Mouse (Mus musculus) gastrocnemius, postnatal 10 days (tissue): ENCODE data around the gene Olfr450. TPM values are rescaled to one million over a fixed set of nuclear protein-coding genes. Genes with fewer than 3 reads are reported as not detected.

Experiments
- DNase-seq: peaks from one replicate; pipeline ENCODE4 v3.0.0; 2021; ENCODE audit warnings: mixed read lengths
- long read RNA-seq, 2 experiments: library from polyadenylated mRNA; stranded (forward); transcript quantifications; one replicate each; pipeline ENCODE4 v2.0.0; 2021
- total RNA-seq, 2 experiments: library from RNA; stranded (reverse); gene quantifications; 2 replicates each; pipeline ENCODE4 v1.2.3; 2021

The Olfr450 gene
- total RNA-seq = not detected
- long read RNA-seq, experiment 1 = 0 reads
- long read RNA-seq, experiment 2 = 0 reads

DNA sequence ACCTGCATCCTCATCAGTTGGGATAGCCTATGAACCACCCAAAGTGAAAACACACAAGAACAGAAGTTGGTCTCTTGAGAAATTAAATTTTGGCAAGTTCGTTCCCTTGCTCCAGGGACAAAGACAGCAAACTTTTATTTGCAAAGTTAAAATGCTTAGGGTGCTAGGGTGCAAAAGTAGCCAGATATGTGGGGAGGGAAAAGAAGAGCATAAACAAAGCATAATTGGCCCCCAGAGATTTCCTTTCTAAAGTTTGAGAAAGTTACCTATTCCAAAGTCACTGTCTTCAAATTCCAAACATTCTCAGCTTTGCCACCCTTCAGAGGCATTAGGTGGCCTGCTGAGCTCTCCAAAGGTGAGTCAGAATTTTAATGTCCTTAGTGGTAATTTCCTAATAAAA is at the start of gene Olfr450:
Olfr450 (plus strand) TSS at position 301 of the 400 bp plus-strand sequence.
- DNase-seq = no peak

DNA sequence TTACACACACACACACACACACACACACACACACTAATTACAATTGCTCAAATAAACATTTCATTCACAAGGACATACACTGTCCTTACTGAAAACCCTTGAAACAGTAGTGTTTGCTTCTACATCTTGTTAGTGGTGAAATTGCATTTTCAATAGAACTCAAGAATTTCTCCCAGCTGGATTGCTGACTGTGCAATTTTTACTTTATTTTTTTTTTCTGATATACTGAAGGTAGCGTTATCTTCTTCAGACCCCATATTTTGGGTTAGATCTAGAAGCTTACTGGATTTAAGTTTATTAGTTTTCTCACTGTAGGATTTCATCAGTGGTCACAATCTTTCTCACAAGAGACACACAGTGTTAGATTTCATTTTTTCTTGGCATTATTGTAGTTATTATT is 34.7 kb upstream of the Olfr450 start:
- DNase-seq = no peak

DNA sequence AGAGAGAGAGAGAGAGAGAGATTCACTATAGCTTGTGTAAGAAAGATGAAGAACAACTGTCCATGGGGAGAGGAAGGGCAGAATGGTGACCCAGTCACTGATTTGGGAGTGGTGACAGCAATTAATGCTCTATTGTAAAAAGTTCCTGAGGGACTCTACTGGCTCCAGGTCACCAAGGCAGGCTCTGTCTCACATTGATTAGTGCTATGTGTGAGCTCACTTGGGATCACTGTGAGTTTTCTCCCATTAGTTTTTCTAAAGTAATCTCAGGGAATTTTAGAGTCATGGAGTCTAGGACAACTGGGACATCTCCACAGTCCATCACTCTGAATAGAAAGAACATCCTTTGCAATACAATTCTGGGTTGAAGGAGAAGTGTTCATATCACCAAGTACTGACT is 26.9 kb upstream of the Olfr450 start, which contains the start of gene Olfr452:
Olfr452 (plus strand) TSS at position 301 of the 400 bp plus-strand sequence.
- DNase-seq = no peak

DNA sequence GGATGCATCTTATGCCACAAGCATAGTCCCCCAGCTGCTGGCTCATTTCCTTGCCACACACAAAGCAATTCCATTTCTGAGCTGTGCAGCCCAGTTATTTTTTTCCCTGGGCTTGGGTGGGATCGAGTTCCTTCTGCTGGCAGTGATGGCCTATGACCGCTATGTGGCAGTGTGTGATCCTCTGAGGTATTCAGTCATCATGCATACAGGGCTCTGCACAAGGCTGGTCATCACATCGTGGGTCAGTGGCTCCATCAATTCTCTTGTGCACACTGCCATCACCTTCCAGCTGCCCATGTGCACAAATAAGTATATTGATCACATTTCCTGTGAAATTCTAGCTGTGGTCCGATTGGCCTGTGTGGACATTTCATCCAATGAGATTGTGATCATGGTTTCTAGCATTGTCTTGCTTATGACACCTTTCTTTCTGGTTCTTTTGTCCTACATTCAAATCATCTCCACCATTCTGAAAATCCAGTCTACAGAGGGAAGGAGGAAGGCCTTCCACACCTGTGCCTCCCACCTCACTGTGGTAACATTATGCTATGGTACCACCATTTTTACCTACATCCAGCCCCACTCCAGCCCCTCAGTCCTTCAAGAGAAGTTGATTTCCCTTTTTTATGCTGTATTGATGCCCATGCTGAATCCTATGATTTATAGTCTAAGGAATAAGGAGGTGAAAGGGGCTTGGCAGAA is 21.3 kb upstream of the Olfr450 start:
- DNase-seq = no peak

DNA sequence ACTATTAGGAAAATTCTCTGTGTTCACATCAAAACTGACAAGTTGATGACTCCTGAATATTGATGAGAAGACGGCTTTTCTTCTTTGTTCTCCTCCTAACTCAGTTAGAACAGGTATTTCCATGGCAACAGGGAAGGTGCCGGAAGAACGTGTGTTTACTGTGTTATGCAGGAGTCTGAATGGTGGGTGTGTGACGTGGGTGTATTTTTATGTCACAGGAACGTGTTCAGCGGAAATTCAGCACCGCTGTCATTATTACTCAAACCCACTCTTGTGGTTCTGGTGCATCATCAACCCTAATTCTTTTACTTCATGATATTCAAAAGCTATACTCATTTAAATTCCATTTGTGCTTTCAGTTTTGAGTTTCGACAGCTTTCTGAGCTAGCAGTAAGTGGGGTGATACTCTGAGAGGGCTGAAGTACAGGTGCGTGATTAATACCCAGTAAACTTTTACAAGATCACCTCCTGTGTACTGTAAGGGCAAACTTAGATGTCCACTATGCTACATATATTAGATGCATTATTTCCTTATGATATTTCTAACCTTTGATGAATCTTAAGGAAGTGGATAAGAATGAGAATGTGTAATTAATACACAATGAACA is 20.7 kb upstream of the Olfr450 start:
- no peak for DNase-seq

DNA sequence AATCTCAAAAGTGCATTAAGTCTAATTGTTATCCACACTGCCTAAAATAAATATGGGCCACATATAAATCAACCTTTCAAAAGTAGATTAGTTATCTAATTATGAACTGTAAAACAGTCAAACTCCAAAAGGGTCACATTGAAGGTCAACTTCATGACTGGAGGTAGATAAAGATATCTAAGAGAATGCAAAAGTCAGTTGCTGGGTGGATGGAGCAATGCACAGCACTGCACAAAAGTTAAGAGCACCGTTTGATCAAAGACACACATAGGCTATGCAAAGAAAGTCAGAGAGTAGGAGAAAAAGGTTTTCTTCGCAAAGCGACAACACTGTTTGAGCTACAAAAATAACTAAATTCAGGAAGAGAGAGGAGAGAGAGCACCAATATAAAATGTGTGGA is 16.8 kb upstream of the Olfr450 start:
- DNase-seq = no peak

DNA sequence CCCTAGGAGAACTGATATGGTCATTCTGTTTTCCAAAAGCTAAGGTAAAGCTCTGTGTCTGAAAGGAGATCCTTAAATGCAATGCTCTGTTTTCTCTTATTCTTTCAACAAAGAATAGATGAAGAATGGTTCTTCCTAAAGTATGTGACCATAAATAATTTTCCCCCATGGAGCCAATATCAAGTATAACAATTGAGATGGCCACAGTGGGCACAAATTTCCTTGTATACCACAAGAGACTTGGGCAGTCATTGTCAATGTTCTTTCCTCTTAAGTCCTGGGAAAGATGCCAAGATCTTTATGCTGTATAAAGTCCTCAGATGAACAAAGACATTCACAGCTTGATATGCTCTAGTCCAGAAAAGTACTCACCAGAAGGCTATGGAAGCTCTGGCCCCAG is 22.3 kb downstream of the Olfr450 start, which contains the start of gene Olfr449:
Olfr449 (plus strand) TSS at position 301 of the 400 bp plus-strand sequence.
- DNase-seq = no peak

DNA sequence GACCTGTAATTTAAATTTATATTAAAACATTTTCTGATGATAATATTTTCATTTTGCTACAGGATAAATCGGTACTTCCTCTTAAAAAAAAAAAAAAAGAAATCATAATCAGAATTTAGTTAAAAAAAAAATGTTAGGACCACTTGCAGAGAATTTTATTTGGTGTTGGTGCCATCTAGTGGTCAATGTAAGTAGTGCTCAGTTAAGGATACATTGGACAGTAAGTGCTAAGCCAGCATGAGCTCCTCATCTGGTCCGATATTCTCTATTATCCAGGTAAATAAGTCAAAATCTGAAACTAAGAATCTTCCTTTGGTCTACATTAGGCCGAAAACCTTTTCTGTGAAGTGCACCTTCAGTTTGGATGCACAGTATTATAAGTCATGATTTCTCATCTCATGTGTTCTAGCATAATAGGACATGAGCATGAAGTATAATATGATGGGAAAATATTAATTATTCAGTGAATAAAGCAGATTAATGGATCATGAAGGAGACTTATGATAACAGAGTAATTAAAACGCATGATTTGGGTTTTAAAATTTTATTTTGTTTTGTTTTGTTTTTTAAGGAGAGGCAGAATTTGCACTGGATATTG is 48.6 kb downstream of the Olfr450 start:
- DNase-seq = no peak

Other genes with a start within 250 kb of the Olfr450 start
- gene Tcaf3, start 214.2 kb upstream of the Olfr450 start, total RNA-seq = not detected
- gene Tcaf2, start 166.7 kb upstream of the Olfr450 start, total RNA-seq = 1 to 10 TPM; 6.0 to 6.3 TPM
- gene Tcaf1, start 101.9 kb upstream of the Olfr450 start, total RNA-seq = 10 to 100 TPM; 24.7 to 26.3 TPM
- not detected for gene Olfr453, start 72.6 kb upstream of the Olfr450 start, total RNA-seq
- not detected for gene Olfr38, start 55.5 kb upstream of the Olfr450 start, total RNA-seq
- not detected for gene Olfr452, start 26.8 kb upstream of the Olfr450 start, total RNA-seq
- gene Olfr449, start 22.4 kb downstream of the Olfr450 start, total RNA-seq = not detected
- not detected for gene Olfr448, start 78.5 kb downstream of the Olfr450 start, total RNA-seq
- gene Olfr447, start 96.9 kb downstream of the Olfr450 start, total RNA-seq = not detected
- not detected for gene Olfr446, start 109.4 kb downstream of the Olfr450 start, total RNA-seq
- not detected for gene Olfr444, start 137.1 kb downstream of the Olfr450 start, total RNA-seq